Mouse (Mus musculus) heart, postnatal 0 days (tissue): Measurements from ENCODE around the gene Prr36.

Source experiments
- CTCF ChIP-seq: IDR thresholded peaks from 2 replicates; pipeline ENCODE4 v1.5.1; 2016; ENCODE audit warnings: antibody characterized with exemption, control low read depth, low read depth
- EP300 ChIP-seq: IDR thresholded peaks from 2 replicates; pipeline ENCODE4 v1.6.1; 2016; ENCODE audit warnings: antibody characterized with exemption, low read depth

DNA sequence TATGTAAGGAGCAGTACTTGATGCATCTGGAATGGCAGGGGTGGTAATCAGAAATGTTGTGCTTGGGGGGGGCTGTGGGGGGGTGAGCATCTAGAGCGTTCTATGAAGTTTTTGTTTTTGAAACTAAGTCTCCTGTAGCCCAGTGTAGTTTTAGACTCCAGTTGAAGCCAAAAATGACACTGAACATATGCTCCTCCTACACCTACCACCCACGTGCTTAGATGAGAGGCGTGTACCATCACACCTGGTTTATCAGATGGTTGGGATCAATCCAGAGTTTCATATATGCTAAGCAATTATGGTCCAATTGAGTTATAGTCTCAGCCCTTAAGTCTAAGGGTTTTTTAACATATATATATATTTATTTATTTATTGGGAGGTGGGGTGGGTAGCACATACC lies 2.4 kb upstream of the Prr36 start:
- TF ChIP-seq CTCF = no peak
- TF ChIP-seq EP300 = no peak
